Mouse (Mus musculus) layer of hippocampus, adult 11-12 months (tissue): ENCODE results near the gene Oxct1.

Experiments
- DNase-seq: peaks from one replicate; pipeline ENCODE4 v3.0.0; 2022; ENCODE audit warnings: low spot score

Gene Oxct1

DNA sequence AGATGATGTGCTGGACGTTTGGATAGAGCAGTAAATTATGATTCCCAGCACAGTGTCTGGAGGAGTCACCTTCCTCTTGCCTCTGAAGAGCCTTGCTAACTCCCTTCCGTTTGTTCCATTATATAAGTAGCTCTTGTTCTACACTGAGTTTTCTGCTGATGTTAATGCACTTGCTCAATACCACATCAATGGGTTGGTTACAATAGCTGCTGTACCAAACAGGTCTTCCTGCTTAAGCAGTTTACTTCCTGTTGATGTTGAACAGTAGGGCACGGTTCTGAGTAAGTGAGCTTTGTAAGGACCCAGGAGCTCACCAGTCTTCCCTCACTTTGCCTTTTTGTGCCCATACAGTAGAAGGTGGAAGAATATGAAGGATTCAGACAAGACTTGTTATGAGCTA lies 98.5 kb downstream of the Oxct1 start:
- DNase-seq: no peak

DNA sequence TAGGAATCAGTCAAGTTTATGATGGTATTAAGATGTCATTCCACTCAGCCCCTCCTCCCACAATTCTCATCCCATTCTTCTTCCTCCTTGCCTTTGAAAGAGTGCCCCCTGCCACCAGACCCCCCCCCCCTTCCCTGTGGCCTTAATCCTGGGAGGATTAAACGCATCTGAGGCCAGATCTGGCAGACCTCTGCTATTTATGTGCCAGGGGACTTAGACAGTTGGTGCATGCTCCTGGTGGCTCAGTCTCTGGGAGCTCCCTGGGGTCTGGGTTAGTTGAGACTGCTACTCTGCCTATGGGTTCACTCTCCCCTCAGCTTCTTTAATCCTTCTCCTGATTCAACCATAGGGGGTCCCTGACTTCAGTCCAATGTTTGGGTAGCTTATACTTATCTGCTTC lies 112.3 kb downstream of the Oxct1 start:
- DNase-seq: no peak

DNA sequence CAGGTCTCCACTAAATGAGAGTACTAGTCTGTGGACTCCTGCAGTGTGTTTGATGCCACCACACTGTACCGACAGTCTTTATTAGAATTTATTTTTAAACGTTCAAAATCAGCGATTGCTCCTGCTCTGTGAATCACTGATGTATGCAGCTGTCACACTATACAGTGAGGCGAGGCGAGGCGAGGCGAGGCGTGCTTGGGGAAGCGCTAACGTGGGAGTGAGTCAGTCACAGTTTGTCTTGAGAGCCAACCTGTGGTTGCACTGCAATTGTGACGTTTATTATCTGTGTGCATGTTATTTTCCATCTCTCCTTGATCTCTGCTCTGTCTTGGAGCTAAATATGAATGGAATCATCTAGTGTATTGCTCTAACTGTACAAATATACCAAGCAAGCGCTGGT lies 113.3 kb downstream of the Oxct1 start:
- DNase-seq: peak; percentile 32

DNA sequence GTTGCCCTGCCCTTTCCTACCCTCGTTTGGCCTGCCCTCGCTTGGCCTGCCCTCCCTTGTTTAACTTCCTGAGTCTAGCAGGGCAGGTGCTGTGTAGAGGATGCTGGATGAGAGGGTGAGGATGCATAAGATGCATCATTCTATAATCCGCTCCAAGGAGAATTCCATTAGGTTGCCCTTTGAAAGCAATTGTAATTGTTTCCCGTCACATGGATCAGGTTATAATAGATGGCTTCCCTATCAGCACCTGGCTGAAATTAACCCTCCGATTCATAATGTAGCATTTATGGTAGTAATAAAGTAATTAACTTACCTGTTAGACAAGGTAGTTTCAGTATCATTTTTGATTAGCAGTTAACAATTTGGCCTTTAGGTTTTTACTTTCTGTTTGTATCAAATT lies 119.2 kb downstream of the Oxct1 start:
- no peak for DNase-seq

DNA sequence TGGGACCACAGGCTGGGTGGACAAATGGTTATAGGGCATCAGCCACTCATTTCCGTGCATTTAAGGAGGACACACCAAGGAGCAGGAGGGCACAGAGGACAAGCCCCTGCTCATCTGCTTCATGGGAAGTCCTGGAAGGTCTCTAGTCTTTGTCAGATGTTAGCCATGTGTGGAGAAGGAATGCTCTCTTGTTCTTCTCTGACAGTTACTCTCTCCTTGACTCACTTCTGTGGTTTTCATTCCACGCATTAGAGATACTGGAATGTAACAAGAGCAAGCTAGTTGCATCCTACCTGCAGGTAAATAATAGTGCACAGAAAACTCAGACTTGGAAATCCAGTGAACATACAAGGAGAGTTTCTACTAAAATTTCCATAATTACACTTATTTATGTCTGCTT lies 121.5 kb downstream of the Oxct1 start:
- no peak for DNase-seq

DNA sequence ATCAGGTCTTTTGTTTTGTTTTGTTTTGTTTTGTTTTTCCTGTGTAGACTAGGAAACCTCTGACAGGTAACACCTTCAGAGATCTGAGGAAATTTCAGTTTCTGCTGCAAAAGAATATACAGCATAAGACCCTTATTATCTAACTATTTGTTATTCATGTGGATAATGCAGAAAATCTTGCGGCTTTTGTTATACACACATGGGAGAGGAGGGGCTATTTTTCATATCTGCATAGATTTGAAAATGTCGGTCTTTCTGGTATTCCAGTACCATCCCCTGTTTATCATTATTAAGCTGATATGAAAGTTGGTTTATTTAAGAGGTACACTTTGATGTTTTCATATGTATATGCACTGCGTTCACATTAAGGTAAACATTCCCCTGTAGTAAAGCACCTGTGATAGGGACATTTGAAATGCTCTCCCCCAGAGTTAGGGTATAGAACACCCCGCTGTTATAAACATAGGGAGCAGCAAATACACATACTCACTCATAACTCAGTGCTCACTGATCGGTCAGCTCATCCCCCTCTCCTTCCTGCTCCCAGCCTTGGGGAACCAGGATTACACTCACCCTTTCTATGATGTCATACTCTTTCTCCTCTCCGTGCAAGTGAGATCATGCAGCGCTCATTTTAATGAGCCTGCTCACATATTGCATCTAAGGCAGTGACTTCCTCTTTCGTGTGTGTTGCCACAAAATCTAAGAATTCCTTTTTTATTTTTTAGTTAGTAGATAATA lies 122.6 kb downstream of the Oxct1 start:
- DNase-seq: no peak

DNA sequence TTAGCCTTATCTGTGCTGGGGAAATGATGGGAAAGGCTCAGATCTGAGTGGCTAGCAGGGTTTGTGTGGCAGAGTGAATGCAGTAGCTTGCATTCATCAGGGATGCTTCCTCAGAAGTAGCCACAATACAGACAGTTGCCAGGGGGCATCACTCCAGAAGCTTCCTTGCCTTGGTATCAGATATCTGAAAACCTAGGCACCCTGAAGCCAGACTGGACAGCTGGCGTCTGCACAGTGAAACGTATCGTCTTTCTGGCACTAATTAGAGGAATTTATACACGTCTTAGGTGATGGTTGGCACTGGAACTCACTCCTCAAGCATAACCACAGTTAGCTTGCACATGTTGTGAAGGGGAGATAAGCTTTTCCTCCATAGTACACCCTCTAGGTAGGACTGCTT lies 128.5 kb downstream of the Oxct1 start:
- no peak for DNase-seq

DNA sequence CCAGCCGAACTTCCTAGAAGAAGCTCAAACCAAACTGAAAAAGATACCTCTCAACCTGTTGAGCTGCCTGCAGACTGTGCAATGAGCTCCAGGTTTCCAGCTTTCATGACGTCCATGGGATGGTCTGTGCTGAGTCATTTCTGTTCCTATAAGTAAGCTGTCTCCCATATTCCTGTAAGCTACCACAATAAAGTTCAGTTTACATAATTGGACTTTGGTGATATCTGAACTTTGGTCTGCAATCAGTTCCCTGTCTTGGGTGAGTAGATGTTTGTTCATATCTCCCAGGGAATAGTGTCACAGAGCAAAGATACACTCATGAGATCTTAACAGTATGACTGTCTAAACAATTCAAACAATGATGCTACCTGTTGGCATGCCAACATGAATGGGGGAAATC lies 141.8 kb downstream of the Oxct1 start:
- DNase-seq: no peak

DNA sequence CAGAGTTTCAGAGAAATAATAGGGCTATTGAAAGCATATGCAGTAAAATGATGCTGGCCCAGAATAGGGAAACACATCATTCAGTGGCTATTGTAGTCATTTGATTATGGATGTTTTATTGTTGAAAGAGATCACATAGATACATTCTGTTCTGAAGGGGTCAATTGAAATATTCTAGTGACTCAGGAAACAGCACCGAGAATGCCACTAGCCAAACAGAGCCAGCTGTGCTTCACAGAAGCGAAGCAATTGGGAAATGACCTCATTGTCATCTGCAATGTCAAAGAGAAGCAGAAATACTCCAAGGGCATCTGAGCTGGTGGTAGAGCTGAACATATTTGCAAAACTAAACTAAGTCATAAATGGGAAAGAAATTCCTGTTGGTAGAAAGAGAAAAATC lies 145.4 kb downstream of the Oxct1 start:
- DNase-seq: no peak

DNA sequence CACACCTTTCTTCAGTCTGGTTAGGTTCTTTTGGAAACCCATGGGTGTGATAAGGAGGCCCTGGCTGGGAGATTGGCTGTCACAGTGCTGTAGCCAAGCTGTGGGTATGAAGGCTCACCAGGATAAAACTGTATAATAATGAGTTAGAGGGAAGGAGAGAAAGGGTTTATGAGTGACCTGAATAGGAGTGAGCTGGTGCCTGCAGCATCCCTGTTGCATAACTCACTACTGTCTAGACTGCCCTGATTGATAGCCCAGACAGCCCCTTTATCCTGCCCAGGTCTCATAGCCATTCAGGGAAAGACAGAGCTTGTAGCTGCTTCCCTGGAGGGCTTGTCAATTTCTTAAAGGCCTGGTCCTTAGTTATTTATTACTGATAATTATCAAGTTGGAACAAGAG lies 171.7 kb downstream of the Oxct1 start:
- DNase-seq: no peak
